ENCODE assay signal across 9 mouse cellular contexts in genomic region chr1:51916276-51916675, GRCm38 (mm10). TPM values are rescaled to one million over a fixed set of nuclear protein-coding genes. Genes with fewer than 3 reads are reported as not detected.
A peak's percentile ranks its signal among the peaks of the same experiment; 100 is the strongest.
DNase-seq lines count a peak whose midpoint lies in the region; ATAC-seq lines count a peak whose summit lies in the region.
"Had no signal": no experiment of that assay in that cellular context is flagged by ENCODE, and none has a peak within 500 bp of the region (broad histone marks: within the 10 kb centered on the region; RNA-seq: fewer than 3 reads in every experiment).

No protein-coding gene starts in this region.

- H3K4me2 ChIP-seq in liver, embryonic 11.5 days = peak overlapping the region; percentile 85
- H3K4me2 ChIP-seq in forebrain, embryonic 12.5 days = peak overlapping the region; percentile 74
- H3K4me2 ChIP-seq in limb, embryonic 12.5 days = peak overlapping the region; percentile 64
- peak overlapping the region; percentile 76 for H3K4me2 ChIP-seq in neural tube, embryonic 15.5 days

- no peak overlapping the region for H3K27ac ChIP-seq in liver, embryonic 11.5 days (ENCODE audit: low read depth, low read length)
- H3K27ac ChIP-seq in forebrain, embryonic 12.5 days = peak overlapping the region; percentile 94
- H3K27ac ChIP-seq in limb, embryonic 12.5 days = peak overlapping the region; percentile 97; the same call in 1 of the 2 replicates
- no peak overlapping the region for H3K27ac ChIP-seq in neural tube, embryonic 15.5 days (replicated peaks)

- peaks cover 15% of the 10 kb centered on the region for H3K27me3 ChIP-seq in liver, embryonic 11.5 days (replicated peaks; ENCODE audit: control insufficient read depth, insufficient read depth, low read length)
- no peaks in the 10 kb centered on the region; the same call in 1 of the 2 replicates for H3K27me3 ChIP-seq in forebrain, embryonic 12.5 days
- no peaks in the 10 kb centered on the region for H3K27me3 ChIP-seq in limb, embryonic 12.5 days
- no peaks in the 10 kb centered on the region for H3K27me3 ChIP-seq in neural tube, embryonic 15.5 days (replicated peaks)
- H3K27me3 ChIP-seq: Patski had no signal

- 54% methylated on average over 5 of the region's 5 CpGs for WGBS in liver, embryonic 11.5 days
- WGBS in forebrain, embryonic 12.5 days = 51% methylated on average over 5 of the region's 5 CpGs
- 34% methylated on average over 5 of the region's 5 CpGs for WGBS in limb, embryonic 12.5 days
- 47% methylated on average over 5 of the region's 5 CpGs for WGBS in neural tube, embryonic 15.5 days

- no peak for ATAC-seq in liver, embryonic 11.5 days (replicated peaks; ENCODE audit: low FRiP score)
- ATAC-seq in forebrain, embryonic 12.5 days (ENCODE audit: low FRiP score) = peak; percentile 16; the same call in 1 of the 2 replicates
- 0 out of 2 replicates have a peak, but pooled peaks have one; percentile 18 for ATAC-seq in limb, embryonic 12.5 days (ENCODE audit: insufficient number of reproducible peaks, insufficient read depth, low FRiP score, low TSS enrichment, low read depth)
- ATAC-seq in neural tube, embryonic 15.5 days (ENCODE audit: low FRiP score) = peak; percentile 29; the same call in 1 of the 2 replicates

- H3K36me3 ChIP-seq in liver, embryonic 11.5 days (ENCODE audit: control insufficient read depth, insufficient read depth, low read length) = no peaks in the 10 kb centered on the region
- no peaks in the 10 kb centered on the region for H3K36me3 ChIP-seq in forebrain, embryonic 12.5 days (replicated peaks)
- peaks cover 3% of the 10 kb centered on the region; the same call in 1 of the 2 replicates for H3K36me3 ChIP-seq in limb, embryonic 12.5 days
- H3K36me3 ChIP-seq in neural tube, embryonic 15.5 days = no peaks in the 10 kb centered on the region

- H3K4me1 ChIP-seq in liver, embryonic 11.5 days (replicated peaks; ENCODE audit: control insufficient read depth, insufficient read depth, low read length) = peaks cover 6% of the 10 kb centered on the region; the same call in 1 of the 2 replicates
- peaks cover 33% of the 10 kb centered on the region for H3K4me1 ChIP-seq in forebrain, embryonic 12.5 days
- peaks cover 17% of the 10 kb centered on the region for H3K4me1 ChIP-seq in limb, embryonic 12.5 days (replicated peaks)
- H3K4me1 ChIP-seq in neural tube, embryonic 15.5 days = peaks cover 24% of the 10 kb centered on the region

- H3K4me3 ChIP-seq in liver, embryonic 11.5 days (ENCODE audit: low read depth, low read length) = no peak overlapping the region
- H3K4me3 ChIP-seq in forebrain, embryonic 12.5 days (replicated peaks) = peak overlapping the region; percentile 85
- peak overlapping the region; percentile 78 for H3K4me3 ChIP-seq in limb, embryonic 12.5 days (replicated peaks)
- H3K4me3 ChIP-seq in neural tube, embryonic 15.5 days (replicated peaks) = peak overlapping the region; percentile 70

- no peak overlapping the region for H3K9ac ChIP-seq in liver, embryonic 11.5 days (ENCODE audit: low read depth, low read length)
- H3K9ac ChIP-seq in forebrain, embryonic 12.5 days = peak overlapping the region; percentile 93
- peak overlapping the region; percentile 94; the same call in 1 of the 2 replicates for H3K9ac ChIP-seq in limb, embryonic 12.5 days (replicated peaks)
- H3K9ac ChIP-seq in neural tube, embryonic 15.5 days (replicated peaks) = peak overlapping the region; percentile 78

- H3K9me3 ChIP-seq in liver, embryonic 11.5 days (ENCODE audit: control insufficient read depth, low read length) = no peaks in the 10 kb centered on the region
- H3K9me3 ChIP-seq in forebrain, embryonic 12.5 days = no peaks in the 10 kb centered on the region
- H3K9me3 ChIP-seq in limb, embryonic 12.5 days = no peaks in the 10 kb centered on the region
- no peaks in the 10 kb centered on the region for H3K9me3 ChIP-seq in neural tube, embryonic 15.5 days (replicated peaks)

- DNase-seq in liver, embryonic 11.5 days (ENCODE audit: low spot score) = no peak
- no peak for DNase-seq in liver
- DNase-seq in thymus, postnatal 14 days = no peak
- DNase-seq in layer of hippocampus, postnatal 36 days = no peak
- DNase-seq in ovary, postnatal 14 days (ENCODE audit: low spot score) = no peak

RNA-seq across cellular contexts. Expression of gene Myo1b, which starts 0.4 kb away (rescaled TPM):
- 26.4 and 27.0 TPM in 2 replicates for polyA plus RNA-seq in liver, embryonic 11.5 days (2014; fragmentation: Nextera tagmentation; extraction: Ambion mirVana)
- polyA plus RNA-seq in forebrain, embryonic 12.5 days (2016; fragmentation: Nextera tagmentation; extraction: Ambion mirVana) = 114 and 117 TPM in 2 replicates
- polyA plus RNA-seq in limb, embryonic 12.5 days (2016; fragmentation: Nextera tagmentation; extraction: Ambion mirVana) = 114 and 142 TPM in 2 replicates
- polyA plus RNA-seq in neural tube, embryonic 15.5 days (2015; fragmentation: Nextera tagmentation; extraction: Ambion mirVana) = 55.7 and 57.7 TPM in 2 replicates
- total RNA-seq in layer of hippocampus, postnatal 36 days (2021) = 10 to 100 TPM; 12.2 TPM

Comparison
In these comparisons a context has a peak if more than half of its experiments do, and no peak if none do; other contexts are left out.
1. H3K27ac ChIP-seq: peak in forebrain, embryonic 12.5 days (single experiment) and limb, embryonic 12.5 days (single experiment); none in liver, embryonic 11.5 days (single experiment) and neural tube, embryonic 15.5 days (single experiment).
2. Peak in every context shown above with its lines, with median percentiles within 50 percentile points of each other: H3K4me2 ChIP-seq.